Mouse (Mus musculus): ENCODE measurements around the gene Slc16a14. TPM values are rescaled to one million over a fixed set of nuclear protein-coding genes. Genes with fewer than 3 reads are reported as not detected.

Gene Slc16a14
- polyA plus RNA-seq, 1 experiment from 2014 or later = 0.06 TPM

GRCm38 (mm10) chr1:84936716-84937510 is 2.0 kb upstream of the Slc16a14 start:
- Histone ChIP-seq H3K9ac (no peak overlapping the region), H3K27me3 (peaks cover 30% of the 10 kb centered on the region), H3K4me3 (no peak overlapping the region), H3K4me2 (no peak overlapping the region), H3K27ac (no peak overlapping the region), H3K4me1 (peaks cover 14% of the 10 kb centered on the region), H3K36me3 (no peaks in the 10 kb centered on the region), H3K9me3 (no peaks in the 10 kb centered on the region)
- ATAC-seq (ENCODE audit: borderline replicate concordance, extremely low read depth, low FRiP score, low TSS enrichment) = no peak
- WGBS = 79% methylated on average over 19 of the region's 19 CpGs

GRCm38 (mm10) chr1:84935668-84936067 is 734 bp upstream of the Slc16a14 start:
- Histone ChIP-seq H3K27me3 (peaks cover 30% of the 10 kb centered on the region), H3K36me3 (no peaks in the 10 kb centered on the region), H3K27ac (no peak overlapping the region), H3K4me2 (no peak overlapping the region), H3K4me1 (peaks cover 14% of the 10 kb centered on the region), H3K4me3 (no peak overlapping the region), H3K9ac (no peak overlapping the region), H3K9me3 (no peaks in the 10 kb centered on the region)
- 47% methylated on average over 9 of the region's 9 CpGs for WGBS
- no peak for ATAC-seq (ENCODE audit: borderline replicate concordance, extremely low read depth, low FRiP score, low TSS enrichment)

- H3K9ac ChIP-seq = 0 out of 2 replicates have a peak overlapping the region, but pooled peaks have one; percentile 13
- H3K27me3 ChIP-seq = peaks cover 30% of the 10 kb centered on the region
- peaks cover 14% of the 10 kb centered on the region for H3K4me1 ChIP-seq
- H3K4me3 ChIP-seq = peak overlapping the region; percentile 42
- no peaks in the 10 kb centered on the region for H3K36me3 ChIP-seq
- 2% methylated on average over 12 of the region's 12 CpGs for WGBS
- peak; percentile 20; the same call in 1 of the 2 replicates for ATAC-seq (ENCODE audit: borderline replicate concordance, extremely low read depth, low FRiP score, low TSS enrichment)
- no peaks in the 10 kb centered on the region for H3K9me3 ChIP-seq
- H3K4me2 ChIP-seq = peak overlapping the region; percentile 89
- H3K27ac ChIP-seq = no peak overlapping the region
These were observed 807 bp downstream of the Slc16a14 start for GRCm38 (mm10) chr1:84934151-84934502.

GRCm38 (mm10) chr1:84933472-84934150 is 1.3 kb downstream of the Slc16a14 start:
- Histone ChIP-seq H3K4me1 (peaks cover 14% of the 10 kb centered on the region), H3K27me3 (peaks cover 30% of the 10 kb centered on the region), H3K4me3 (peak overlapping the region; percentile 42; the same call in 1 of the 2 replicates), H3K27ac (no peak overlapping the region), H3K4me2 (peak overlapping the region; percentile 89), H3K9me3 (no peaks in the 10 kb centered on the region), H3K9ac (no peak overlapping the region), H3K36me3 (no peaks in the 10 kb centered on the region)
- ATAC-seq (ENCODE audit: borderline replicate concordance, extremely low read depth, low FRiP score, low TSS enrichment) = no peak
- WGBS = 14% methylated on average over 22 of the region's 22 CpGs

- no peak overlapping the region for H3K4me2 ChIP-seq
- H3K36me3 ChIP-seq = no peaks in the 10 kb centered on the region
- no peak overlapping the region for H3K27ac ChIP-seq
- 64% methylated on average over 9 of the region's 9 CpGs for WGBS
- no peaks in the 10 kb centered on the region for H3K9me3 ChIP-seq
- H3K4me1 ChIP-seq = no peaks in the 10 kb centered on the region
- no peaks in the 10 kb centered on the region for H3K27me3 ChIP-seq
- no peak for ATAC-seq (ENCODE audit: borderline replicate concordance, extremely low read depth, low FRiP score, low TSS enrichment)
- H3K9ac ChIP-seq = no peak overlapping the region
- no peak overlapping the region for H3K4me3 ChIP-seq
These were observed 9.3 kb downstream of the Slc16a14 start for GRCm38 (mm10) chr1:84925599-84925998.

GRCm38 (mm10) chr1:84924134-84924533 is 10.8 kb downstream of the Slc16a14 start:
- no peaks in the 10 kb centered on the region for H3K27me3 ChIP-seq
- no peak overlapping the region for H3K9ac ChIP-seq
- no peak overlapping the region for H3K27ac ChIP-seq
- no peak overlapping the region for H3K4me2 ChIP-seq
- ATAC-seq (ENCODE audit: borderline replicate concordance, extremely low read depth, low FRiP score, low TSS enrichment) = no peak
- H3K4me1 ChIP-seq = no peaks in the 10 kb centered on the region
- no peaks in the 10 kb centered on the region for H3K9me3 ChIP-seq
- no peak overlapping the region for H3K4me3 ChIP-seq
- 72% methylated on average over 6 of the region's 6 CpGs for WGBS
- H3K36me3 ChIP-seq = no peaks in the 10 kb centered on the region

GRCm38 (mm10) chr1:84923432-84923831 is 11.5 kb downstream of the Slc16a14 start:
- Histone ChIP-seq H3K4me2 (no peak overlapping the region), H3K4me1 (no peaks in the 10 kb centered on the region), H3K27ac (no peak overlapping the region), H3K27me3 (no peaks in the 10 kb centered on the region), H3K36me3 (no peaks in the 10 kb centered on the region), H3K9me3 (no peaks in the 10 kb centered on the region), H3K4me3 (no peak overlapping the region), H3K9ac (no peak overlapping the region)
- WGBS = 58% methylated on average over 2 of the region's 2 CpGs
- no peak for ATAC-seq (ENCODE audit: borderline replicate concordance, extremely low read depth, low FRiP score, low TSS enrichment)

GRCm38 (mm10) chr1:84918865-84919264 is 16.1 kb downstream of the Slc16a14 start:
- Histone ChIP-seq H3K4me2 (no peak overlapping the region), H3K4me3 (no peak overlapping the region), H3K4me1 (no peaks in the 10 kb centered on the region), H3K27me3 (no peaks in the 10 kb centered on the region), H3K9ac (no peak overlapping the region), H3K9me3 (no peaks in the 10 kb centered on the region), H3K36me3 (no peaks in the 10 kb centered on the region), H3K27ac (no peak overlapping the region)
- WGBS = 83% methylated on average over 3 of the region's 3 CpGs
- no peak for ATAC-seq (ENCODE audit: borderline replicate concordance, extremely low read depth, low FRiP score, low TSS enrichment)

- 79% methylated on average over 4 of the region's 4 CpGs for WGBS
- Histone ChIP-seq H3K4me2 (no peak overlapping the region), H3K9me3 (no peaks in the 10 kb centered on the region), H3K27ac (no peak overlapping the region), H3K27me3 (no peaks in the 10 kb centered on the region), H3K4me1 (no peaks in the 10 kb centered on the region), H3K4me3 (no peak overlapping the region), H3K9ac (no peak overlapping the region), H3K36me3 (no peaks in the 10 kb centered on the region)
- no peak for ATAC-seq (ENCODE audit: borderline replicate concordance, extremely low read depth, low FRiP score, low TSS enrichment)
These were observed 19.9 kb downstream of the Slc16a14 start for GRCm38 (mm10) chr1:84915010-84915409.

- Histone ChIP-seq H3K4me2 (no peak overlapping the region), H3K9ac (no peak overlapping the region), H3K36me3 (no peaks in the 10 kb centered on the region), H3K9me3 (no peaks in the 10 kb centered on the region), H3K4me1 (no peaks in the 10 kb centered on the region), H3K4me3 (no peak overlapping the region), H3K27ac (no peak overlapping the region), H3K27me3 (no peaks in the 10 kb centered on the region)
- no peak for ATAC-seq (ENCODE audit: borderline replicate concordance, extremely low read depth, low FRiP score, low TSS enrichment)
- WGBS = 89% methylated on average over 11 of the region's 11 CpGs
These were observed 22.4 kb downstream of the Slc16a14 start for GRCm38 (mm10) chr1:84912571-84912970.

GRCm38 (mm10) chr1:84910177-84910804 is 24.6 kb downstream of the Slc16a14 start:
- WGBS = 80% methylated on average over 8 of the region's 8 CpGs
- H3K9ac ChIP-seq = no peak overlapping the region
- no peaks in the 10 kb centered on the region for H3K4me1 ChIP-seq
- H3K4me2 ChIP-seq = no peak overlapping the region
- H3K4me3 ChIP-seq = no peak overlapping the region
- H3K36me3 ChIP-seq = no peaks in the 10 kb centered on the region
- no peaks in the 10 kb centered on the region for H3K27me3 ChIP-seq
- H3K9me3 ChIP-seq = no peaks in the 10 kb centered on the region
- no peak overlapping the region for H3K27ac ChIP-seq
- ATAC-seq (ENCODE audit: borderline replicate concordance, extremely low read depth, low FRiP score, low TSS enrichment) = no peak

- Histone ChIP-seq H3K4me1 (no peaks in the 10 kb centered on the region), H3K36me3 (no peaks in the 10 kb centered on the region)
- 88% methylated on average over 2 of the region's 2 CpGs for WGBS
These were observed 30.5 kb downstream of the Slc16a14 start for GRCm38 (mm10) chr1:84904467-84904866.

More at GRCm38 (mm10) chr1:84904467-84904866, 30.5 kb downstream of the Slc16a14 start:
- Histone ChIP-seq H3K27me3 (no peaks in the 10 kb centered on the region), H3K4me3 (no peak overlapping the region), H3K9me3 (no peaks in the 10 kb centered on the region), H3K4me2 (no peak overlapping the region), H3K9ac (no peak overlapping the region), H3K27ac (no peak overlapping the region)
- ATAC-seq (ENCODE audit: borderline replicate concordance, extremely low read depth, low FRiP score, low TSS enrichment) = no peak

Data from lung, embryonic 15.5 days (tissue).